24 mouse cellular contexts compared by ENCODE assay signal in the genomic region with DNA sequence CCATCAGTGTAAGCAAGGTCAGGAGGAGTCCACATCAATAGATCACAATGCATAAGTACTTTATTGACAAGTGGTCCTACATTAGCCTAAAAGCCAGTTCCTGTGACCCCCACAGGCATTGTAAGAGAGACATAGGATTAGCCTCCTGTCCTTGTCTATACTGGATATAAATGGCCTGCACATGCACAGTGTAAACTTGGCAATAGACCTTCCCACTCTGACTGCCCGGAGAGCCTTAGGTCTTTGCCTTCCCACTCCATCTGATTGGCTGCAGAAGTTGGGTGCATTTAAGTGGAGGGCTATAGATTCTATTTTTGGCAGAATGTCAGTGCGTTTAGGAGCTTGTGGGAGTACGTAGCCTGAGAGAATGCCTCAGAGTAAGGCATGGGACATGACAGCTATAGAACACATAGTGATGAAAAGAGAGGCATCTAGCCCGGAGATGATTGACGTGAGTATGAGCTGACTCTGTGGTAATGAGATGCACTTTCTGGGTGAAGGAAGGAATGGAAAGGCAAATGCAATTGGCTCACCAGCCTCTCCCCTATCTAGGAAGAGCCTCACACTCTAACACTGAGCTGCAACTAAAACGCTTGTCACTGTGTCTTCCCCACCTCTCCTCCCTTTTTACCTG.
"Had no signal": no experiment of that assay in that cellular context is flagged by ENCODE, and none has a peak within 500 bp of the region (broad histone marks: within the 10 kb centered on the region; RNA-seq: fewer than 3 reads in every experiment).

No protein-coding gene starts in this region.

- H3K4me2 ChIP-seq: limb, embryonic 13.5 days; liver, embryonic 12.5 days; liver, embryonic 15.5 days; lung, embryonic 15.5 days; midbrain, embryonic 12.5 days; neural tube, embryonic 13.5 days; stomach, embryonic 15.5 days had no signal

- H3K4me1 ChIP-seq: limb, embryonic 10.5 days; limb, embryonic 13.5 days; liver, embryonic 12.5 days; liver, embryonic 15.5 days; lung, embryonic 15.5 days; megakaryocyte, embryonic 14.5 days; midbrain, embryonic 12.5 days; neural tube, embryonic 13.5 days; stomach, embryonic 15.5 days had no signal

- H3K4me3 ChIP-seq: layer of hippocampus, adult 2 months; limb, embryonic 10.5 days; limb, embryonic 13.5 days; liver, embryonic 12.5 days; liver, embryonic 15.5 days; lung, embryonic 15.5 days; megakaryocyte, embryonic 14.5 days; midbrain, embryonic 12.5 days; myocyte; neural tube, embryonic 13.5 days; stomach, embryonic 15.5 days had no signal

- H3K27ac ChIP-seq: kidney, postnatal 0 days; layer of hippocampus, adult 2 months; limb, embryonic 10.5 days; limb, embryonic 13.5 days; liver, embryonic 12.5 days; liver, embryonic 15.5 days; lung, embryonic 15.5 days; midbrain, embryonic 12.5 days; neural tube, embryonic 13.5 days; stomach, embryonic 15.5 days had no signal

- H3K9ac ChIP-seq: limb, embryonic 13.5 days; liver, embryonic 12.5 days; liver, embryonic 15.5 days; lung, embryonic 15.5 days; midbrain, embryonic 12.5 days; neural tube, embryonic 13.5 days; stomach, embryonic 15.5 days had no signal

- H3K36me3 ChIP-seq: limb, embryonic 10.5 days; limb, embryonic 13.5 days; liver, embryonic 12.5 days; liver, embryonic 15.5 days; lung, embryonic 15.5 days; midbrain, embryonic 12.5 days; neural tube, embryonic 13.5 days; stomach, embryonic 15.5 days had no signal

- H3K27me3 ChIP-seq: limb, embryonic 13.5 days; liver, embryonic 12.5 days; liver, embryonic 15.5 days; lung, embryonic 15.5 days; megakaryocyte, embryonic 14.5 days; midbrain, embryonic 12.5 days; neural tube, embryonic 13.5 days; stomach, embryonic 15.5 days had no signal

- DNase-seq: kidney, adult 2 months; kidney, postnatal 25 days; layer of hippocampus, adult 9-11 months; liver; lung, adult 18-20 months; lung, postnatal 10 days; lung, postnatal 36 days; retina, postnatal 1 day; right cerebral cortex, postnatal 25 days; spleen, adult 18-20 months; thymus, adult 18-20 months; thymus, postnatal 36 days had no signal

- H3K9me3 ChIP-seq: limb, embryonic 10.5 days; limb, embryonic 13.5 days; liver, embryonic 12.5 days; liver, embryonic 15.5 days; lung, embryonic 15.5 days; midbrain, embryonic 12.5 days; neural tube, embryonic 13.5 days; stomach, embryonic 15.5 days had no signal

- ATAC-seq: liver, embryonic 12.5 days had no signal
